Mouse (Mus musculus) ovary, adult 2 months (tissue): ENCODE data around the gene 1700084M14Rik. TPM values are rescaled to one million over a fixed set of nuclear protein-coding genes. Genes with fewer than 3 reads are reported as not detected.

Experiments used
- polyA plus RNA-seq: library from polyadenylated mRNA; depleted of rRNA; stranded (reverse); fragments of >200 nt; gene quantifications from 2 replicates; pipeline ENCODE4 v1.2.3, GENCODE M21; 2012; rRNA removed

The 1700084M14Rik gene
- not detected in 2 replicates for polyA plus RNA-seq

GRCm38 (mm10) chrX:91575811-91576210 is at the start of gene 1700084M14Rik:
Gene 1700084M14Rik, minus strand, starts transcription at chrX:91575911.

Other genes starting within 250 kb of the 1700084M14Rik start
- not detected in 2 replicates for gene Mageb2, start 244.2 kb downstream of the 1700084M14Rik start, polyA plus RNA-seq
- not detected in 2 replicates for gene Gm5072, start 183.4 kb downstream of the 1700084M14Rik start, polyA plus RNA-seq
- gene Gm8914, start 95.8 kb downstream of the 1700084M14Rik start, polyA plus RNA-seq = not detected in 2 replicates
- not detected in 2 replicates for gene Gm14781, start 56.3 kb upstream of the 1700084M14Rik start, polyA plus RNA-seq
- gene Mageb5, start 207.1 kb upstream of the 1700084M14Rik start, polyA plus RNA-seq = not detected in 2 replicates